24 mouse cellular contexts compared by ENCODE assay signal in genomic region chr4:50763914-50764313, GRCm38 (mm10).
"Had no signal": no experiment of that assay in that cellular context is flagged by ENCODE, and none has a peak within 500 bp of the region (broad histone marks: within the 10 kb centered on the region; RNA-seq: fewer than 3 reads in every experiment).

No protein-coding gene starts in this region.

- H3K36me3 ChIP-seq: heart, embryonic 13.5 days; heart, embryonic 15.5 days; hindbrain, embryonic 13.5 days; hindbrain, embryonic 15.5 days; limb, embryonic 13.5 days; limb, embryonic 15.5 days; liver, embryonic 12.5 days had no signal

- ATAC-seq: hindbrain, postnatal 0 days; intestine, embryonic 16.5 days; liver, embryonic 12.5 days had no signal

- H3K4me3 ChIP-seq: heart, adult 2 months; heart, embryonic 13.5 days; heart, embryonic 15.5 days; hindbrain, embryonic 13.5 days; hindbrain, embryonic 15.5 days; limb, embryonic 13.5 days; limb, embryonic 15.5 days; liver, embryonic 12.5 days had no signal

- H3K9me3 ChIP-seq: heart, embryonic 13.5 days; heart, embryonic 15.5 days; hindbrain, embryonic 13.5 days; hindbrain, embryonic 15.5 days; limb, embryonic 13.5 days; limb, embryonic 15.5 days; liver, embryonic 12.5 days had no signal

- H3K9ac ChIP-seq: heart, embryonic 13.5 days; heart, embryonic 15.5 days; hindbrain, embryonic 13.5 days; hindbrain, embryonic 15.5 days; limb, embryonic 13.5 days; limb, embryonic 15.5 days; liver, embryonic 12.5 days; liver, embryonic 14.5 days had no signal

- H3K27ac ChIP-seq: heart, adult 2 months; heart, embryonic 13.5 days; heart, embryonic 15.5 days; hindbrain, embryonic 13.5 days; hindbrain, embryonic 15.5 days; hindbrain, postnatal 0 days; kidney, postnatal 0 days; limb, embryonic 13.5 days; limb, embryonic 15.5 days; liver, embryonic 12.5 days; liver, embryonic 14.5 days had no signal

- DNase-seq: gastrocnemius, postnatal 14 days; gastrocnemius, postnatal 36 days; heart, adult 11 months; heart, adult 2 months; heart, postnatal 14 days; heart, postnatal 36 days; kidney, adult 11 months; kidney, adult 2 months; kidney, postnatal 25 days; layer of hippocampus, adult 9-11 months; layer of hippocampus, postnatal 36 days; left cerebral cortex, postnatal 4 days had no signal

- H3K4me1 ChIP-seq: heart, embryonic 13.5 days; heart, embryonic 15.5 days; hindbrain, embryonic 13.5 days; hindbrain, embryonic 15.5 days; limb, embryonic 13.5 days; limb, embryonic 15.5 days; liver, embryonic 12.5 days had no signal

- H3K4me2 ChIP-seq: heart, embryonic 11.5 days; heart, embryonic 13.5 days; heart, embryonic 15.5 days; hindbrain, embryonic 13.5 days; hindbrain, embryonic 15.5 days; limb, embryonic 13.5 days; limb, embryonic 15.5 days; liver, embryonic 12.5 days had no signal

- H3K27me3 ChIP-seq: heart, embryonic 13.5 days; heart, embryonic 15.5 days; hindbrain, embryonic 13.5 days; hindbrain, embryonic 15.5 days; limb, embryonic 13.5 days; limb, embryonic 15.5 days; liver, embryonic 12.5 days had no signal
